In the genomic region with DNA sequence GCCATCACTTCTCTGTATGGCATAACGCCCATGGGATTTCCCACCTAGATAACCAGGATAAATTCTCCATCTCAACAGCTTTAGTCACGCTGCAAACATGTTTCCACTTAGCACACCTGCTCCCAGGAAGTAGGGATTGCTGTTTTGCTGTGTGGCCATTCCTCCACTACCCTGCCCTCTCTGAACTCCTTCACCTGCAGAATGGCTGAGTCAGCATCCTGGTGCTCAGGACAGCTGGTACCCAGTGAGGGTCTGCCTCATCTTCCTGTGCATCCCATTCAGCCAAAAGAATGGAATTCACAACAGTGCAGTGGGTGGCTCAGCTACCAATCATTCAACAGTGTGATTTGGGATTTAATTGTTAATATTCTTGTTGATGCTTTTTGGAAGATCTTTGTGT, we compare ENCODE assay signal across 42 mouse cellular contexts. TPM values are rescaled to one million over a fixed set of nuclear protein-coding genes. Genes with fewer than 3 reads are reported as not detected.
"Had no signal": no experiment of that assay in that cellular context is flagged by ENCODE, and none has a peak within 500 bp of the region (broad histone marks: within the 10 kb centered on the region; RNA-seq: fewer than 3 reads in every experiment).

No protein-coding gene starts in this region.

- H3K4me1 ChIP-seq: limb, embryonic 10.5 days; limb, embryonic 12.5 days; limb, embryonic 13.5 days; limb, embryonic 15.5 days; liver, embryonic 12.5 days; liver, embryonic 13.5 days; liver, embryonic 15.5 days; lung, embryonic 15.5 days; megakaryocyte, embryonic 14.5 days; midbrain, embryonic 10.5 days; midbrain, embryonic 12.5 days; midbrain, embryonic 13.5 days; midbrain, embryonic 15.5 days had no signal

- H3K4me3 ChIP-seq: limb, embryonic 10.5 days; limb, embryonic 12.5 days; limb, embryonic 13.5 days; limb, embryonic 15.5 days; liver, embryonic 12.5 days; liver, embryonic 13.5 days; liver, embryonic 15.5 days; lung, embryonic 15.5 days; megakaryocyte, embryonic 14.5 days; midbrain, embryonic 10.5 days; midbrain, embryonic 12.5 days; midbrain, embryonic 13.5 days; midbrain, embryonic 15.5 days; myocyte had no signal

- DNase-seq: left cerebral cortex, postnatal 4 days; liver; liver, embryonic 13.5 days; liver, postnatal 0 days; lung, adult 18-20 months; lung, adult 2 months; lung, embryonic 14.5 days; lung, postnatal 10 days; lung, postnatal 14 days; lung, postnatal 36 days; lung, postnatal 4 days; midbrain, embryonic 14.5 days had no signal

- ATAC-seq: liver, embryonic 12.5 days; liver, postnatal 0 days; lung, postnatal 0 days; midbrain, embryonic 13.5 days; midbrain, embryonic 15.5 days; midbrain, embryonic 16.5 days had no signal

- H3K36me3 ChIP-seq: limb, embryonic 10.5 days; limb, embryonic 12.5 days; limb, embryonic 13.5 days; limb, embryonic 15.5 days; liver, embryonic 12.5 days; liver, embryonic 13.5 days; liver, embryonic 15.5 days; lung, embryonic 15.5 days; midbrain, embryonic 10.5 days; midbrain, embryonic 12.5 days; midbrain, embryonic 13.5 days; midbrain, embryonic 15.5 days had no signal

- H3K27me3 ChIP-seq: limb, embryonic 12.5 days; limb, embryonic 15.5 days; liver, embryonic 12.5 days; liver, embryonic 13.5 days; liver, embryonic 15.5 days; lung, embryonic 15.5 days; midbrain, embryonic 12.5 days; midbrain, embryonic 13.5 days; midbrain, embryonic 15.5 days had no signal

- H3K9ac ChIP-seq: limb, embryonic 12.5 days; limb, embryonic 13.5 days; limb, embryonic 15.5 days; liver, embryonic 12.5 days; liver, embryonic 13.5 days; liver, embryonic 14.5 days; liver, embryonic 15.5 days; liver, postnatal 0 days; lung, embryonic 14.5 days; lung, embryonic 15.5 days; midbrain, embryonic 12.5 days; midbrain, embryonic 13.5 days; midbrain, embryonic 15.5 days had no signal

- H3K27ac ChIP-seq: limb, embryonic 10.5 days; limb, embryonic 12.5 days; limb, embryonic 13.5 days; limb, embryonic 15.5 days; liver, embryonic 12.5 days; liver, embryonic 13.5 days; liver, embryonic 14.5 days; liver, embryonic 15.5 days; lung, embryonic 15.5 days; macrophage; midbrain, embryonic 10.5 days; midbrain, embryonic 12.5 days; midbrain, embryonic 13.5 days; midbrain, embryonic 15.5 days had no signal

- H3K9me3 ChIP-seq: limb, embryonic 10.5 days; limb, embryonic 12.5 days; limb, embryonic 13.5 days; limb, embryonic 15.5 days; liver, embryonic 12.5 days; liver, embryonic 13.5 days; liver, embryonic 15.5 days; lung, embryonic 15.5 days; megakaryocyte, embryonic 14.5 days; midbrain, embryonic 10.5 days; midbrain, embryonic 12.5 days; midbrain, embryonic 13.5 days; midbrain, embryonic 15.5 days had no signal

- H3K4me2 ChIP-seq: limb, embryonic 12.5 days; limb, embryonic 13.5 days; limb, embryonic 15.5 days; liver, embryonic 11.5 days; liver, embryonic 12.5 days; liver, embryonic 13.5 days; liver, embryonic 15.5 days; lung, embryonic 14.5 days; lung, embryonic 15.5 days; midbrain, embryonic 11.5 days; midbrain, embryonic 12.5 days; midbrain, embryonic 13.5 days; midbrain, embryonic 15.5 days had no signal

RNA-seq across cellular contexts. Expression of a gene that starts 14.6 kb away (rescaled TPM):
- total RNA-seq: left cerebral cortex, postnatal 10 days; left cerebral cortex, postnatal 14 days; left cerebral cortex, postnatal 4 days; liver, adult 2 months; megakaryocyte progenitor cell, adult 5-6 weeks; megakaryocyte, adult 5-6 weeks; megakaryocyte-erythroid progenitor cell, adult 5-6 weeks; monocyte, adult 5-6 weeks had no signal
- polyA plus RNA-seq: limb, embryonic 14.5 days; limb, embryonic 15.5 days; liver, adult 2 months; liver, embryonic 11.5 days; liver, embryonic 13.5 days; liver, embryonic 14.5 days; liver, embryonic 15.5 days; liver, embryonic 16.5 days; liver, postnatal 0 days; lung, embryonic 14.5 days; lung, embryonic 16.5 days; macrophage had no signal

RNA-seq across cellular contexts. Expression of a gene that starts 43.6 kb away (rescaled TPM):
- total RNA-seq: megakaryocyte progenitor cell, adult 5-6 weeks; megakaryocyte, adult 5-6 weeks; megakaryocyte-erythroid progenitor cell, adult 5-6 weeks; monocyte, adult 5-6 weeks had no signal
- polyA plus RNA-seq: liver, embryonic 11.5 days; liver, embryonic 14.5 days; liver, postnatal 0 days; macrophage; midbrain, embryonic 11.5 days; midbrain, embryonic 13.5 days; myocyte; neural tube, embryonic 11.5 days had no signal
